Mouse (Mus musculus) liver, embryonic 15.5 days (tissue): ENCODE measurements at regions not wholly inside any gene's neighbourhood (a gene's known extent, or its start where the extent isn't known, plus 50 kb on each side); places are given as distances from the start of the nearest gene placed in this dataset.

Experiments
- ATAC-seq: fragments of 200-750 bp; cut with Nextera tagmentation; 2 replicates; pipeline ENCODE4 v1.8.0; 2017; ENCODE audit warnings: moderate number of reproducible peaks, mild to moderate bottlenecking, moderate library complexity; ENCODE audit not compliant: insufficient read depth
- H3K27ac ChIP-seq: fragments of 300-500 bp; sonication (generic); replicated peaks from 2 replicates; pipeline ENCODE4 v1.5.1; 2015; ENCODE audit warnings: mild to moderate bottlenecking, inconsistent platforms
- H3K27me3 ChIP-seq: fragments of 300-500 bp; sonication (generic); 2 replicates; pipeline ENCODE4 v1.6.1; 2015; ENCODE audit warnings: mild to moderate bottlenecking, inconsistent platforms
- H3K36me3 ChIP-seq: fragments of 300-500 bp; sonication (generic); replicated peaks from 2 replicates; pipeline ENCODE4 v1.6.1; 2015; ENCODE audit warnings: moderate library complexity, mild to moderate bottlenecking, inconsistent platforms
- H3K4me1 ChIP-seq: fragments of 300-500 bp; sonication (generic); replicated peaks from 2 replicates; pipeline ENCODE4 v1.6.1; 2015; ENCODE audit warnings: inconsistent platforms
- H3K4me2 ChIP-seq: fragments of 300-500 bp; sonication (generic); 2 replicates; pipeline ENCODE4 v1.6.1; 2015; ENCODE audit warnings: moderate library complexity, mild to moderate bottlenecking, inconsistent platforms
- H3K4me3 ChIP-seq: fragments of 300-500 bp; sonication (generic); replicated peaks from 2 replicates; pipeline ENCODE4 v1.5.1; 2015; ENCODE audit warnings: mild to moderate bottlenecking, inconsistent platforms
- H3K9ac ChIP-seq: fragments of 300-500 bp; sonication (generic); 2 replicates; pipeline ENCODE4 v1.6.1; 2015; ENCODE audit warnings: moderate library complexity, mild to moderate bottlenecking, inconsistent platforms
- H3K9me3 ChIP-seq: fragments of 300-500 bp; sonication (generic); replicated peaks from 2 replicates; pipeline ENCODE4 v1.6.1; 2016; ENCODE audit warnings: inconsistent platforms
- WGBS: fragments of 180-500 bp; shearing (Covaris S2); methylation state at CpG from one replicate; pipeline ENCODE4 v1.1.7; 2015; ENCODE audit warnings: mixed read lengths; ENCODE audit not compliant: insufficient replicate concordance; 5-methylcytosine and 5-hydroxymethylcytosine counted together

DNA sequence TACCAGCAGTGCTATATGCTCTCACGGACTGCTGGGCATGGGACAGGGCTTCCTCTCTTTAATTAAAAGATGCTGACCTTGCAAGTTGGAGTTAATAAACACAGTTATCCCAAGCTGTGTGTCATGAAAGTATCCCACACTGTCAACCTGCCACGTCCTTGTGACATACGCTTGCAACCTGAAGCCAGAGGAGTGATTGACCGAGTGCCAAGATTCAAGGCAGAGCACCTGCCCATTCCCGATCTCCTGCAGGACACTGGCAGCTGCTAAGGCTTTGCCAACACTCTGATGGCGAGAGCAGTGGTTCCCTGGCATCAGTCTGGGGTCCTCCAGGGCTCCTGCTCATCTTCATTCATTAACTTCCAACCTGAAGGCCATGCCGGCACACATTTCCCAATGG, 175.8 kb upstream of the A430005L14Rik start:
- H3K4me3 ChIP-seq, result no peak overlapping the region
- H3K27ac ChIP-seq, result no peak overlapping the region
- no peaks in the 10 kb centered on the region for H3K36me3 ChIP-seq
- H3K27me3 ChIP-seq, result no peaks in the 10 kb centered on the region
- H3K4me2 ChIP-seq, result no peak overlapping the region
- no peak for ATAC-seq
- WGBS, result 53% methylated on average over 7 of the region's 7 CpGs
- H3K4me1 ChIP-seq, result no peaks in the 10 kb centered on the region
- H3K9ac ChIP-seq, result no peak overlapping the region
- 0 out of 2 replicates have a peak, but pooled peaks cover 3% of the 10 kb centered on the region for H3K9me3 ChIP-seq

DNA sequence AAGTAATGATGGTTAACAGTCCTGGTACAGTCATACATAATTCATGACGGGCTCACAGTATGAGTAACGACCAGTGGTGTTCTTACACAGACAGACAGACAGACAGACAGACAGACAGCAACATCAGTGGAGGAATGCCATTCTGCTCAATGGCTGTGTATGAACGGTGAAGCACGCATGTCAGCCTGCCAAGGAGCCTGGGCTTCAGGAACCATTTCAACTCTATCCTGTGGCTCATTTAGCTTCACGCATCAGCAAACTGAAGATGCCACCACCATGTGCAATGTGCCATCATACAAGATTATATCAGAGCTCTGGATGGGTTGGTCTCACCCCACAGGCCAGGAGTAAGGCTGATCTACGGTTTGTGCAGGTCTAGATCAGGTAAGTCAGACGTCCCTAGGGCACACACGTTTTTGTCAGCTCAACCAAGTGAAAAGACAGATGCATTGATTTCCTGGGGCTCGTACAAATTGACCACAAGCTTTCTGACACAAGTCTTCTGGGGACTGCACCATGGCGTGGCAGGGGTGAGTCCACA, 175.0 kb upstream of the A430005L14Rik start:
- H3K36me3 ChIP-seq, result no peaks in the 10 kb centered on the region
- no peak overlapping the region for H3K4me2 ChIP-seq
- no peak for ATAC-seq
- no peak overlapping the region for H3K4me3 ChIP-seq
- WGBS, result 52% methylated on average over 10 of the region's 10 CpGs
- no peak overlapping the region for H3K27ac ChIP-seq
- H3K27me3 ChIP-seq, result no peaks in the 10 kb centered on the region
- no peak overlapping the region for H3K9ac ChIP-seq
- H3K9me3 ChIP-seq, result 0 out of 2 replicates have a peak, but pooled peaks cover 3% of the 10 kb centered on the region
- no peaks in the 10 kb centered on the region for H3K4me1 ChIP-seq

- Histone ChIP-seq H3K9ac (no peak overlapping the region), H3K9me3 (no peaks in the 10 kb centered on the region), H3K4me3 (no peak overlapping the region), H3K4me2 (no peak overlapping the region), H3K4me1 (no peaks in the 10 kb centered on the region), H3K27ac (no peak overlapping the region), H3K27me3 (no peaks in the 10 kb centered on the region), H3K36me3 (no peaks in the 10 kb centered on the region)
- 75% methylated on average over 11 of the region's 11 CpGs for WGBS
- no peak for ATAC-seq
Measured at GRCm38 (mm10) chr4:153784401-153784800, 172.6 kb upstream of the A430005L14Rik start.

DNA sequence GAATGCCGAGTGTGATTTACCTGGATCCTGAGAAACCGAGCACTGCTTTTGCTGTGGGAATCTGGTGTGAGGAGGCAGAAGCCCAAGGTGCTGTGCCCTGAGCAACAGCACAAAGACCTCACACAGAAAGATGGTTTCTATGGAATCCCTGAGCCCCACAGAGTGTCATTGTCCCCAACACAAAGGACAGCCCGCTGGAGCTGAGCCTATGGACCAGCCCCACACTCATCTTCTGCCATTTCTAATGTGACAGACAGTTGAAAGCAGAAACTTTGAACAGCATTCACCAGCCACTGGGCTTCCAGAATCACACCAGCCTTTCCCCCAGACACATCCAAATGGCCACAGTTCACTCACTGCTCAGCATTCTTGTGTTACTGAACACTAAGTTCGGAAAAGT, 171.5 kb upstream of the A430005L14Rik start:
- H3K9me3 ChIP-seq, result no peaks in the 10 kb centered on the region
- H3K4me2 ChIP-seq, result no peak overlapping the region
- ATAC-seq, result no peak
- no peaks in the 10 kb centered on the region for H3K36me3 ChIP-seq
- H3K4me1 ChIP-seq, result no peaks in the 10 kb centered on the region
- WGBS, result 65% methylated on average over 4 of the region's 4 CpGs
- no peak overlapping the region for H3K4me3 ChIP-seq
- H3K9ac ChIP-seq, result no peak overlapping the region
- H3K27ac ChIP-seq, result no peak overlapping the region
- no peaks in the 10 kb centered on the region for H3K27me3 ChIP-seq

GRCm38 (mm10) chr4:153792307-153792706, 164.7 kb upstream of the A430005L14Rik start:
- Histone ChIP-seq H3K9me3 (no peaks in the 10 kb centered on the region), H3K27ac (no peak overlapping the region), H3K4me2 (no peak overlapping the region), H3K4me1 (no peaks in the 10 kb centered on the region), H3K9ac (no peak overlapping the region), H3K36me3 (no peaks in the 10 kb centered on the region), H3K27me3 (no peaks in the 10 kb centered on the region), H3K4me3 (no peak overlapping the region)
- WGBS, result 45% methylated on average over 13 of the region's 13 CpGs
- ATAC-seq, result no peak

GRCm38 (mm10) chr4:153798061-153798460, 159.0 kb upstream of the A430005L14Rik start:
- H3K9me3 ChIP-seq, result no peaks in the 10 kb centered on the region
- no peaks in the 10 kb centered on the region for H3K4me1 ChIP-seq
- WGBS, result 59% methylated on average over 7 of the region's 7 CpGs
- no peak overlapping the region for H3K4me2 ChIP-seq
- no peaks in the 10 kb centered on the region for H3K36me3 ChIP-seq
- H3K4me3 ChIP-seq, result no peak overlapping the region
- H3K9ac ChIP-seq, result no peak overlapping the region
- H3K27me3 ChIP-seq, result no peaks in the 10 kb centered on the region
- no peak overlapping the region for H3K27ac ChIP-seq
- no peak for ATAC-seq

GRCm38 (mm10) chr4:153805727-153806126, 151.3 kb upstream of the A430005L14Rik start:
- no peak overlapping the region for H3K9ac ChIP-seq
- H3K27me3 ChIP-seq, result 0 out of 2 replicates have a peak, but pooled peaks cover 10% of the 10 kb centered on the region
- no peaks in the 10 kb centered on the region for H3K36me3 ChIP-seq
- H3K4me1 ChIP-seq, result no peaks in the 10 kb centered on the region
- H3K4me2 ChIP-seq, result no peak overlapping the region
- H3K9me3 ChIP-seq, result no peaks in the 10 kb centered on the region
- no peak overlapping the region for H3K4me3 ChIP-seq
- no peak overlapping the region for H3K27ac ChIP-seq
- ATAC-seq, result no peak
- 24% methylated on average over 4 of the region's 4 CpGs for WGBS

DNA sequence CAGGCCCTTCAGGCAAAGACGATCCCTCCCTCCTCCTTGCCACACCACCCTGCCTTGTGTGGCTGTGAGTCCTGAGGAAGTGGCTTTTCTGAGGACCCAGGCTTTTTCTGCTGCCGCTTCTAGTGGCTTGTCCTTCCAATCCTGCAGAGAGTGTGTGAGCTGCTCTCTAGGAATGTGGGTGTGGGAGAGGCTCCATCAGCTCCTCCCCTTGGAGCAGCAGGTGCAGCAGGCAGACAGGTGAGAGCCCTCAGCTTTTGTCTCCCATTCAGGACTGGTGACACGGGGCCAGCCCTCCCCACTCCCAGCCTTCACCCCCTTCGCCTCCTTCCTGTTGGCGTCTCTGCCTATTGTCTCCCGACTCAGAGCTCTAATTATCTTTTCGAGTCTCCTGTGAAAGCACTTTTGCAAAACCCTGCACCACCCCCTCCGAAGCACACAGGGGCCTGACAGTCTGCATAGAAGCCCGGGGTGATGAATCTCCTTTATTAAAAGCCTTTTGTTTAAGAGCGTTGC, 150.8 kb upstream of the A430005L14Rik start:
- 6% methylated on average over 10 of the region's 10 CpGs for WGBS
- H3K36me3 ChIP-seq, result no peaks in the 10 kb centered on the region
- ATAC-seq, result no peak
- 0 out of 2 replicates have a peak, but pooled peaks cover 10% of the 10 kb centered on the region for H3K27me3 ChIP-seq
- H3K4me2 ChIP-seq, result no peak overlapping the region
- H3K4me1 ChIP-seq, result no peaks in the 10 kb centered on the region
- no peaks in the 10 kb centered on the region for H3K9me3 ChIP-seq
- no peak overlapping the region for H3K4me3 ChIP-seq
- no peak overlapping the region for H3K9ac ChIP-seq
- no peak overlapping the region for H3K27ac ChIP-seq

GRCm38 (mm10) chr4:153806820-153807436, 150.1 kb upstream of the A430005L14Rik start:
- no peak overlapping the region for H3K4me3 ChIP-seq
- H3K4me2 ChIP-seq, result no peak overlapping the region
- no peak overlapping the region for H3K27ac ChIP-seq
- no peaks in the 10 kb centered on the region for H3K4me1 ChIP-seq
- H3K27me3 ChIP-seq, result 0 out of 2 replicates have a peak, but pooled peaks cover 10% of the 10 kb centered on the region
- no peak for ATAC-seq
- 38% methylated on average over 10 of the region's 10 CpGs for WGBS
- no peaks in the 10 kb centered on the region for H3K9me3 ChIP-seq
- H3K9ac ChIP-seq, result no peak overlapping the region
- H3K36me3 ChIP-seq, result no peaks in the 10 kb centered on the region

GRCm38 (mm10) chr4:153812866-153813265, 144.2 kb upstream of the A430005L14Rik start:
- Histone ChIP-seq H3K9ac (no peak overlapping the region), H3K36me3 (no peaks in the 10 kb centered on the region), H3K9me3 (no peaks in the 10 kb centered on the region), H3K4me2 (no peak overlapping the region), H3K4me3 (no peak overlapping the region), H3K27ac (no peak overlapping the region), H3K4me1 (no peaks in the 10 kb centered on the region), H3K27me3 (no peaks in the 10 kb centered on the region)
- ATAC-seq, result no peak
- 67% methylated on average over 9 of the region's 9 CpGs for WGBS

- H3K27me3 ChIP-seq, result no peaks in the 10 kb centered on the region
- no peak overlapping the region for H3K27ac ChIP-seq
- 0 out of 2 replicates have a peak, but pooled peaks cover 8% of the 10 kb centered on the region for H3K9me3 ChIP-seq
- no peaks in the 10 kb centered on the region for H3K36me3 ChIP-seq
- no peak overlapping the region for H3K9ac ChIP-seq
- no peak overlapping the region for H3K4me2 ChIP-seq
- WGBS, result 45% methylated on average over 9 of the region's 9 CpGs
- H3K4me3 ChIP-seq, result no peak overlapping the region
- no peaks in the 10 kb centered on the region for H3K4me1 ChIP-seq
- no peak for ATAC-seq
Measured at GRCm38 (mm10) chr4:153827914-153828313, 129.1 kb upstream of the A430005L14Rik start.
